Mouse (Mus musculus): Measurements from ENCODE around the gene Sipa1l1.

DNA sequence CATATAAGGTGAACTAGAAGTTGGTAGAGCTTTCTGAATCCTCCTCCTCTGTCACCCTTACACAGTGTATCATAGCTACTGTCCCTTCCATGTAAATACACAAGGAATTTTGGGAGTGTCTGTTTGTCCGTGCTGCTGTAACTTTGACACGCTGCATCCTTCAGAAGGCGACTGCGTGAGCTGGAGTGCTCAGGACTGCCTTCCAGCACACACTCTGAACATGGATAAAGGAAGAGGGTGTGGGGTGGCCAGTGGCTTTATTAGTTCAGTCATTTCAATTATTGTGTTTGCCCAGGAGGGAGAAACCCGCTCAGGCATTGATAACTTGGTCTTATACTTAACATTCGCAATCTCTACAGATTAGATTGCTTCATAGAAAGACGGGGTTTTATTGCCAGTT is 195.1 kb downstream of the Sipa1l1 start:
- TF ChIP-seq CTCF (conservative IDR thresholded peaks at IDR 0.05; ENCODE audit: insufficient read depth, insufficient read length, low read depth, low read length): no peak
- no peak for TF ChIP-seq POLR2A (IDR thresholded peaks at IDR 0.05; ENCODE audit: low read depth, low read length)

All from kidney, adult 2 months (tissue).